Mouse (Mus musculus): Measurements from ENCODE around the gene Uvrag.

Uvrag gene

GRCm38 (mm10) chr7:99166159-99166558 lies 25.2 kb upstream of the Uvrag start:
- DNase-seq (ENCODE audit: low spot score in 2 of 2) = peak in 1 of 2 experiments; percentile 42

GRCm38 (mm10) chr7:99164873-99165410 lies 24.0 kb upstream of the Uvrag start:
- no peak for DNase-seq (ENCODE audit: low spot score in 2 of 2)

GRCm38 (mm10) chr7:99162462-99162861 lies 21.5 kb upstream of the Uvrag start:
- DNase-seq (ENCODE audit: low spot score in 2 of 2) = no peak

- DNase-seq (ENCODE audit: low spot score in 2 of 2) = no peak
Observed at GRCm38 (mm10) chr7:99161961-99162360, 21.0 kb upstream of the Uvrag start.

GRCm38 (mm10) chr7:99161529-99161928 lies 20.6 kb upstream of the Uvrag start:
- DNase-seq (ENCODE audit: low spot score in 2 of 2) = no peak

GRCm38 (mm10) chr7:99160995-99161394 lies 20.1 kb upstream of the Uvrag start:
- DNase-seq (ENCODE audit: low spot score in 2 of 2) = no peak

GRCm38 (mm10) chr7:99159446-99159845 lies 18.5 kb upstream of the Uvrag start:
- DNase-seq (ENCODE audit: low spot score in 2 of 2) = no peak

GRCm38 (mm10) chr7:99158904-99159303 lies 18.0 kb upstream of the Uvrag start:
- DNase-seq (ENCODE audit: low spot score in 2 of 2) = no peak

- no peak for DNase-seq (ENCODE audit: low spot score in 2 of 2)
Observed at GRCm38 (mm10) chr7:99158011-99158410, 17.1 kb upstream of the Uvrag start.

GRCm38 (mm10) chr7:99156737-99157136 lies 15.8 kb upstream of the Uvrag start:
- no peak for DNase-seq (ENCODE audit: low spot score in 2 of 2)

- DNase-seq (ENCODE audit: low spot score in 2 of 2) = no peak
Observed at GRCm38 (mm10) chr7:99155311-99156289, 14.7 kb upstream of the Uvrag start.

GRCm38 (mm10) chr7:99154648-99155151 lies 13.8 kb upstream of the Uvrag start:
- no peak for DNase-seq (ENCODE audit: low spot score in 2 of 2)

- DNase-seq (ENCODE audit: low spot score in 2 of 2) = no peak
Observed at GRCm38 (mm10) chr7:99153686-99154202, 12.8 kb upstream of the Uvrag start.

GRCm38 (mm10) chr7:99152756-99153155 lies 11.8 kb upstream of the Uvrag start:
- DNase-seq (ENCODE audit: low spot score in 2 of 2) = no peak

- peak; percentile 92 to 93 for DNase-seq (ENCODE audit: low spot score in 2 of 2)
Observed at GRCm38 (mm10) chr7:99151342-99151741, 10.4 kb upstream of the Uvrag start.

GRCm38 (mm10) chr7:99149017-99149416 lies 8.1 kb upstream of the Uvrag start:
- DNase-seq (ENCODE audit: low spot score in 2 of 2) = no peak

- DNase-seq (ENCODE audit: low spot score in 2 of 2) = no peak
Observed at GRCm38 (mm10) chr7:99147494-99147893, 6.6 kb upstream of the Uvrag start.

GRCm38 (mm10) chr7:99146906-99147305 lies 6.0 kb upstream of the Uvrag start:
- no peak for DNase-seq (ENCODE audit: low spot score in 2 of 2)

GRCm38 (mm10) chr7:99146011-99146410 lies 5.1 kb upstream of the Uvrag start:
- no peak for DNase-seq (ENCODE audit: low spot score in 2 of 2)

GRCm38 (mm10) chr7:99144616-99145015 lies 3.7 kb upstream of the Uvrag start:
- peak; percentile 84 to 86 for DNase-seq (ENCODE audit: low spot score in 2 of 2)

- no peak for DNase-seq (ENCODE audit: low spot score in 2 of 2)
Observed at GRCm38 (mm10) chr7:99143244-99143643, 2.3 kb upstream of the Uvrag start.

- DNase-seq (ENCODE audit: low spot score in 2 of 2) = peak in 1 of 2 experiments; percentile 42
Observed at GRCm38 (mm10) chr7:99141919-99142606, 1.1 kb upstream of the Uvrag start.

All from right cerebral cortex, postnatal 36 days (tissue).